8 mouse cellular contexts compared by ENCODE assay signal in genomic region chr3:104758406-104758805, GRCm38 (mm10). TPM values are rescaled to one million over a fixed set of nuclear protein-coding genes. Genes with fewer than 3 reads are reported as not detected.
DNase-seq lines count a peak whose midpoint lies in the region; ATAC-seq lines count a peak whose summit lies in the region.

No protein-coding gene starts in this region.

- H3K4me3 ChIP-seq in hindbrain, embryonic 11.5 days (ENCODE audit: low read depth, low read length): peak overlapping the region; percentile 22

- ATAC-seq in hindbrain, embryonic 11.5 days (ENCODE audit: low FRiP score): peak; percentile 77

- H3K9ac ChIP-seq in hindbrain, embryonic 11.5 days (ENCODE audit: low read depth, low read length): peak overlapping the region; percentile 44

- 2% methylated on average over 27 of the region's 27 CpGs for WGBS in hindbrain, embryonic 11.5 days

- H3K4me2 ChIP-seq in hindbrain, embryonic 11.5 days (replicated peaks; ENCODE audit: low read depth, low read length): peak overlapping the region; percentile 44

- H3K27ac ChIP-seq in hindbrain, embryonic 11.5 days (ENCODE audit: low read depth, low read length): no peak overlapping the region

- H3K4me1 ChIP-seq in hindbrain, embryonic 11.5 days (replicated peaks; ENCODE audit: control insufficient read depth, insufficient read depth, low read length): no peaks in the 10 kb centered on the region

- peak; percentile 64 for DNase-seq in T-cell, adult 2 months (ENCODE audit: low spot score)
- peak; percentile 90 to 94 for DNase-seq in cerebellum, postnatal 10 days
- peak; percentile 23 to 63 for DNase-seq in frontal cortex, postnatal 10 days (ENCODE audit: low spot score in 2 of 2)
- DNase-seq in hindbrain, embryonic 11.5 days (ENCODE audit: low spot score): peak; percentile 93
- peak; percentile 56 to 76 for DNase-seq in layer of hippocampus, postnatal 25 days (ENCODE audit: extremely low spot score in 1 of 2, low spot score in 1 of 2)
- DNase-seq in lung, postnatal 36 days: peak; percentile 71
- peak; percentile 58 for DNase-seq in right cerebral cortex, adult 18-20 months
- peak; percentile 71 for DNase-seq in urinary bladder, postnatal 25 days (ENCODE audit: low spot score)

- peaks cover 8% of the 10 kb centered on the region for H3K27me3 ChIP-seq in hindbrain, embryonic 11.5 days (ENCODE audit: control insufficient read depth, insufficient read depth, low read length)

- no peaks in the 10 kb centered on the region for H3K36me3 ChIP-seq in hindbrain, embryonic 11.5 days (ENCODE audit: control insufficient read depth, insufficient read depth, low read length)

- no peaks in the 10 kb centered on the region for H3K9me3 ChIP-seq in hindbrain, embryonic 11.5 days (ENCODE audit: control insufficient read depth, low read length)

RNA-seq across cellular contexts. Expression of gene Ppm1j, which starts 22.4 kb away (rescaled TPM):
- 0.48 and 1.3 TPM in 2 replicates for polyA plus RNA-seq in hindbrain, embryonic 11.5 days (2014; fragmentation: Nextera tagmentation; extraction: Ambion mirVana)
- under 1 TPM; 0.63 to 0.79 TPM for total RNA-seq in layer of hippocampus, postnatal 25 days (2021)

RNA-seq across cellular contexts. Expression of gene Fam19a3, which starts 23.2 kb away (rescaled TPM):
- polyA plus RNA-seq in hindbrain, embryonic 11.5 days (2014; fragmentation: Nextera tagmentation; extraction: Ambion mirVana): 0.09 TPM in 1 of 2 replicates, not detected in the other
- total RNA-seq in layer of hippocampus, postnatal 25 days (2021): not detected

RNA-seq across cellular contexts. Expression of gene Rhoc, which starts 29.8 kb away (rescaled TPM):
- 99.1 and 105 TPM in 2 replicates for polyA plus RNA-seq in hindbrain, embryonic 11.5 days (2014; fragmentation: Nextera tagmentation; extraction: Ambion mirVana)
- total RNA-seq in layer of hippocampus, postnatal 25 days (2021): 10 to 100 TPM; 25.8 to 26.2 TPM

RNA-seq across cellular contexts. Expression of gene Mov10, which starts 60.0 kb away (rescaled TPM):
- 15.1 and 15.2 TPM in 2 replicates for polyA plus RNA-seq in hindbrain, embryonic 11.5 days (2014; fragmentation: Nextera tagmentation; extraction: Ambion mirVana)
- total RNA-seq in layer of hippocampus, postnatal 25 days (2021): 10 to 100 TPM in 1 of 2 experiments, 1 to 10 TPM in 1; 7.0 to 12.5 TPM

Comparison
In these comparisons a context has a peak if more than half of its experiments do, and no peak if none do; other contexts are left out.
1. DNase-seq: peak in every context shown above with its lines; median percentile 93 in hindbrain, embryonic 11.5 days; 92 in cerebellum, postnatal 10 days; 71 in lung, postnatal 36 days; 71 in urinary bladder, postnatal 25 days; 66 in layer of hippocampus, postnatal 25 days; 64 in T-cell, adult 2 months; 58 in right cerebral cortex, adult 18-20 months; 43 in frontal cortex, postnatal 10 days.